15 mouse cellular contexts compared by ENCODE assay signal in genomic region chr3:118507582-118508237, GRCm38 (mm10). TPM values are rescaled to one million over a fixed set of nuclear protein-coding genes. Genes with fewer than 3 reads are reported as not detected.
DNase-seq lines count a peak whose midpoint lies in the region; TF ChIP-seq lines count a peak whose summit lies in the region.
"Had no signal": no experiment of that assay in that cellular context is flagged by ENCODE, and none has a peak within 500 bp of the region (broad histone marks: within the 10 kb centered on the region; RNA-seq: fewer than 3 reads in every experiment).

No protein-coding gene starts in this region.

- no peaks in the 10 kb centered on the region for H3K36me3 ChIP-seq in spleen, adult 2 months (ENCODE audit: control insufficient read depth, insufficient read depth, low read length)
- H3K36me3 ChIP-seq: embryonic facial prominence, embryonic 13.5 days; forebrain, embryonic 12.5 days; limb, embryonic 13.5 days; lung, embryonic 15.5 days had no signal

- no peak overlapping the region for H3K27ac ChIP-seq in spleen, adult 2 months (ENCODE audit: insufficient read depth, low read length)
- H3K27ac ChIP-seq: embryonic facial prominence, embryonic 13.5 days; forebrain, embryonic 12.5 days; limb, embryonic 13.5 days; lung, embryonic 15.5 days; stomach, postnatal 0 days had no signal

- no peak for DNase-seq in spleen, adult 2 months (ENCODE audit: low read depth in 1 of 2, low spot score in 2 of 2)
- no peak for DNase-seq in spleen, postnatal 10 days (ENCODE audit: low spot score in 2 of 2)
- peak; percentile 42 for DNase-seq in Muller cell, postnatal 12 days (ENCODE audit: inconsistent ontology term)
- peak; percentile 7 for DNase-seq in large intestine, adult 2 months (ENCODE audit: low read depth, low spot score)
- DNase-seq in lung, postnatal 25 days (ENCODE audit: low spot score) = no peak
- no peak for DNase-seq in cerebellum, adult 11 months
- DNase-seq in cerebellum, postnatal 14 days = no peak
- DNase-seq: adrenal gland, postnatal 14 days; cerebellum, adult 2 months; gastrocnemius, postnatal 10 days had no signal

- no peak for TF ChIP-seq POLR2A in spleen, adult 2 months (IDR thresholded peaks at IDR 0.05; ENCODE audit: low read depth, low read length)

- no peak for TF ChIP-seq CTCF in spleen, adult 2 months (IDR thresholded peaks at IDR 0.05; ENCODE audit: extremely low read depth, insufficient read depth, insufficient read length, insufficient replicate concordance)

- H3K4me3 ChIP-seq in spleen, adult 2 months (ENCODE audit: extremely low read depth, insufficient read depth, insufficient read length) = peak overlapping the region; percentile 7
- H3K4me3 ChIP-seq: embryonic facial prominence, embryonic 13.5 days; forebrain, embryonic 12.5 days; limb, embryonic 13.5 days; lung, embryonic 15.5 days had no signal

- WGBS in spleen, adult 2 months = 48% methylated on average over 7 of the region's 7 CpGs
- 49% methylated on average over 7 of the region's 7 CpGs for WGBS in large intestine, adult 2 months

- no peaks in the 10 kb centered on the region for H3K4me1 ChIP-seq in spleen, adult 2 months (ENCODE audit: control insufficient read depth, insufficient read depth, insufficient read length)
- H3K4me1 ChIP-seq: embryonic facial prominence, embryonic 13.5 days; limb, embryonic 13.5 days; lung, embryonic 15.5 days had no signal

- no peaks in the 10 kb centered on the region for H3K27me3 ChIP-seq in spleen, adult 2 months (ENCODE audit: control insufficient read depth, insufficient read depth, low read length)
- H3K27me3 ChIP-seq: embryonic facial prominence, embryonic 13.5 days; forebrain, embryonic 12.5 days; limb, embryonic 13.5 days; lung, embryonic 15.5 days had no signal

RNA-seq across cellular contexts. Expression of gene Dpyd, which starts 54.2 kb away (rescaled TPM):
- 0.26 and 0.60 TPM in 2 replicates for polyA plus RNA-seq in spleen, adult 2 months (2012; rRNA removed)
- polyA plus RNA-seq in large intestine, adult 2 months (2012; rRNA removed) = 12.1 and 24.9 TPM in 2 replicates

Comparison
In these comparisons a context has a peak if more than half of its experiments do, and no peak if none do; other contexts are left out.
1. DNase-seq: peak in Muller cell, postnatal 12 days (single experiment) and large intestine, adult 2 months (single experiment); none in spleen, adult 2 months (0 of 2), spleen, postnatal 10 days (0 of 2), lung, postnatal 25 days (single experiment), cerebellum, adult 11 months (single experiment) and cerebellum, postnatal 14 days (0 of 2).